25 mouse cellular contexts compared by ENCODE assay signal in the genomic region with DNA sequence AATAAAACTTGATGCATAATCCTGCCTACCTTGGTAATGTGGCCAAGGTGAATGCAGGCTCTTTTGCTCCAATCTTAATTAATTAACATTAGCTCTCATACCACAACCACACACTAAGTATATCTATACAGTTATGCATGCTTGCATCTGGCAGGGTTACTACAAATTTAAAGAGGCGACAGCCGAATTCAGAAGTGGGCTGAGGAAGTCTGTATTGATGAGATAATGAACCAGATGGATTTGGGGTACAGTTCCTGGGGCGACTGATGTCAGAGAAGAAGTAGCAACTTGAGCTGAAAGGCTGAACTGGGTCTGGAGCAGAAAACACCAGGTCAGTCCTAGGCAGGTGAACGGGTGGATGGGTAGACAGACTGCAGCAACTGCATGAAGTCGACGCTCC. TPM values are rescaled to one million over a fixed set of nuclear protein-coding genes. Genes with fewer than 3 reads are reported as not detected.
DNase-seq lines count a peak whose midpoint lies in the region; ATAC-seq lines count a peak whose summit lies in the region.
"Had no signal": no experiment of that assay in that cellular context is flagged by ENCODE, and none has a peak within 500 bp of the region (broad histone marks: within the 10 kb centered on the region; RNA-seq: fewer than 3 reads in every experiment).

No protein-coding gene starts in this region.

- no peaks in the 10 kb centered on the region for H3K9me3 ChIP-seq in megakaryocyte, embryonic 14.5 days
- H3K9me3 ChIP-seq: embryonic facial prominence, embryonic 10.5 days; embryonic facial prominence, embryonic 12.5 days; forebrain, embryonic 13.5 days; forebrain, embryonic 15.5 days had no signal

- peaks cover 10% of the 10 kb centered on the region for H3K27me3 ChIP-seq in megakaryocyte, embryonic 14.5 days (replicated peaks)
- H3K27me3 ChIP-seq: embryonic facial prominence, embryonic 12.5 days; forebrain, embryonic 13.5 days; forebrain, embryonic 15.5 days had no signal

- no peaks in the 10 kb centered on the region for H3K36me3 ChIP-seq in megakaryocyte, embryonic 14.5 days (replicated peaks; ENCODE audit: low read length)
- H3K36me3 ChIP-seq: embryonic facial prominence, embryonic 10.5 days; embryonic facial prominence, embryonic 12.5 days; forebrain, embryonic 15.5 days had no signal

- H3K4me1 ChIP-seq in megakaryocyte, embryonic 14.5 days = peaks cover 59% of the 10 kb centered on the region

- no peak for ATAC-seq in megakaryocyte, adult 5-6 weeks (ENCODE audit: poor library complexity, severe bottlenecking)
- 0 out of 2 replicates have a peak, but pooled peaks have one; percentile 31 for ATAC-seq in megakaryocyte progenitor cell, adult 5-6 weeks (replicated peaks; ENCODE audit: poor library complexity)
- ATAC-seq: forebrain, embryonic 13.5 days; forebrain, embryonic 15.5 days; forebrain, postnatal 0 days had no signal

- H3K4me3 ChIP-seq in megakaryocyte, embryonic 14.5 days (replicated peaks) = peak overlapping the region; percentile 12
- H3K4me3 ChIP-seq: embryonic facial prominence, embryonic 10.5 days; embryonic facial prominence, embryonic 12.5 days; forebrain, embryonic 13.5 days; forebrain, embryonic 15.5 days had no signal

- DNase-seq in MEL-GATA-1-ER (ENCODE audit: extremely low read depth, low read depth) = peak; percentile 62
- no peak for DNase-seq in right cerebral cortex, postnatal 36 days (ENCODE audit: low spot score in 2 of 2)
- DNase-seq in adrenal gland, postnatal 36 days = no peak
- DNase-seq: adrenal gland, adult 8-10 months; adrenal gland, postnatal 14 days; cerebellum, adult 11 months; cerebellum, adult 18-20 months; cerebellum, adult 8-10 months; cerebellum, adult 9-11 months; cerebellum, postnatal 14 days; cerebellum, postnatal 36 days; forebrain, postnatal 0 days had no signal

RNA-seq across cellular contexts. Expression of a gene that starts 11.9 kb away (rescaled TPM):
- not detected in 2 replicates for polyA plus RNA-seq in megakaryocyte, embryonic 14.5 days (2012; ENCODE audit: insufficient read depth, low replicate concordance)
- total RNA-seq in megakaryocyte, adult 5-6 weeks (2015) = not detected in 2 replicates
- total RNA-seq in megakaryocyte, adult 5-6 weeks (2017) = not detected in 2 replicates
- total RNA-seq in megakaryocyte progenitor cell, adult 5-6 weeks (2015) = not detected in 2 replicates
- total RNA-seq in megakaryocyte progenitor cell, adult 5-6 weeks (2017) = not detected in 2 replicates
- total RNA-seq in adrenal gland, postnatal 36 days (2021) = not detected
- total RNA-seq: adrenal gland, adult 18-20 months; adrenal gland, postnatal 14 days; adrenal gland, postnatal 4 days; ES-E14; forebrain, postnatal 0 days had no signal
- polyA plus RNA-seq: C2C12; cortical plate, adult 2 months; embryonic facial prominence, embryonic 14.5 days; forebrain, postnatal 0 days had no signal
